Mouse (Mus musculus): Measurements from ENCODE around the gene Itga2. TPM values are rescaled to one million over a fixed set of nuclear protein-coding genes. Genes with fewer than 3 reads are reported as not detected.

The Itga2 gene
- 3.3 and 3.8 TPM in 2 replicates for polyA plus RNA-seq (2012; rRNA removed)
- 3.6 and 3.9 TPM in 2 replicates for polyA plus RNA-seq (2014; fragmentation: Nextera tagmentation; extraction: Ambion mirVana)

GRCm38 (mm10) chr13:114931775-114932294 lies at the start of gene Itga2:
Gene Itga2, minus strand, starts transcription at chr13:114932100.
- no peak for TF ChIP-seq POLR2A (IDR thresholded peaks at IDR 0.05; ENCODE audit: borderline replicate concordance, extremely low read depth, insufficient read depth, insufficient read length)
- H3K36me3 ChIP-seq (ENCODE audit: control insufficient read depth, insufficient read depth, low read length) = no peaks in the 10 kb centered on the region
- H3K9ac ChIP-seq (ENCODE audit: low read depth, low read length, severe bottlenecking) = peak within 1 kb of the TSS; percentile 43
- H3K4me2 ChIP-seq (replicated peaks; ENCODE audit: low read depth, low read length, severe bottlenecking) = peak within 1 kb of the TSS; percentile 71
- DNase-seq (ENCODE audit: low spot score) (peak; percentile 39), ATAC-seq (ENCODE audit: low FRiP score, low read depth) (peak; percentile 82)
- peak within 1 kb of the TSS; percentile 42 for H3K4me3 ChIP-seq (replicated peaks; ENCODE audit: low read length)
- 0 out of 2 replicates have a peak, but pooled peaks cover 4% of the 10 kb centered on the region for H3K4me1 ChIP-seq (ENCODE audit: control insufficient read depth, insufficient read depth, low read length)
- no peaks in the 10 kb centered on the region; the same call in 1 of the 2 replicates for H3K27me3 ChIP-seq (ENCODE audit: control insufficient read depth, insufficient read depth, low read length)
- 3% methylated on average over 28 of the region's 28 CpGs for WGBS
- no peak within 1 kb of the TSS for H3K27ac ChIP-seq (replicated peaks; ENCODE audit: low read depth, low read length)
- no peaks in the 10 kb centered on the region for H3K9me3 ChIP-seq (ENCODE audit: control insufficient read depth, low read length)

- H3K36me3 ChIP-seq (ENCODE audit: control insufficient read depth, insufficient read depth, low read length) = no peaks in the 10 kb centered on the region
- H3K4me2 ChIP-seq (replicated peaks; ENCODE audit: low read depth, low read length, severe bottlenecking) = no peak overlapping the region
- no peak for DNase-seq (ENCODE audit: low spot score)
- no peaks in the 10 kb centered on the region for H3K9me3 ChIP-seq (ENCODE audit: control insufficient read depth, low read length)
- no peaks in the 10 kb centered on the region for H3K27me3 ChIP-seq (ENCODE audit: control insufficient read depth, insufficient read depth, low read length)
- no peak overlapping the region for H3K4me3 ChIP-seq (replicated peaks; ENCODE audit: low read length)
- WGBS = 52% methylated on average over 10 of the region's 10 CpGs
- ATAC-seq (ENCODE audit: low FRiP score, low read depth) = no peak
- H3K9ac ChIP-seq (ENCODE audit: low read depth, low read length, severe bottlenecking) = no peak overlapping the region
- TF ChIP-seq POLR2A (IDR thresholded peaks at IDR 0.05; ENCODE audit: borderline replicate concordance, extremely low read depth, insufficient read depth, insufficient read length) = no peak
- no peaks in the 10 kb centered on the region for H3K4me1 ChIP-seq (ENCODE audit: control insufficient read depth, insufficient read depth, low read length)
- H3K27ac ChIP-seq (replicated peaks; ENCODE audit: low read depth, low read length) = no peak overlapping the region
Measured at GRCm38 (mm10) chr13:114980831-114981419, 49.0 kb upstream of the Itga2 start.

- H3K27ac ChIP-seq (replicated peaks; ENCODE audit: low read depth, low read length) = no peak overlapping the region
- H3K9me3 ChIP-seq (ENCODE audit: control insufficient read depth, low read length) = no peaks in the 10 kb centered on the region
- no peak for DNase-seq (ENCODE audit: low spot score)
- ATAC-seq (ENCODE audit: low FRiP score, low read depth) = no peak
- H3K9ac ChIP-seq (ENCODE audit: low read depth, low read length, severe bottlenecking) = no peak overlapping the region
- no peaks in the 10 kb centered on the region for H3K27me3 ChIP-seq (ENCODE audit: control insufficient read depth, insufficient read depth, low read length)
- no peaks in the 10 kb centered on the region for H3K4me1 ChIP-seq (ENCODE audit: control insufficient read depth, insufficient read depth, low read length)
- no peak overlapping the region for H3K4me2 ChIP-seq (replicated peaks; ENCODE audit: low read depth, low read length, severe bottlenecking)
- TF ChIP-seq POLR2A (IDR thresholded peaks at IDR 0.05; ENCODE audit: borderline replicate concordance, extremely low read depth, insufficient read depth, insufficient read length) = no peak
- no peaks in the 10 kb centered on the region for H3K36me3 ChIP-seq (ENCODE audit: control insufficient read depth, insufficient read depth, low read length)
- whole genome bisulfite sequencing = 83% methylated on average over 6 of the region's 6 CpGs
- no peak overlapping the region for H3K4me3 ChIP-seq (replicated peaks; ENCODE audit: low read length)
Measured at GRCm38 (mm10) chr13:114974484-114975042, 42.7 kb upstream of the Itga2 start.

GRCm38 (mm10) chr13:114971905-114972304 lies 40.0 kb upstream of the Itga2 start:
- H3K4me2 ChIP-seq (replicated peaks; ENCODE audit: low read depth, low read length, severe bottlenecking) = no peak overlapping the region
- WGBS = 86% methylated on average over 3 of the region's 3 CpGs
- H3K9me3 ChIP-seq (ENCODE audit: control insufficient read depth, low read length) = no peaks in the 10 kb centered on the region
- no peak overlapping the region for H3K9ac ChIP-seq (ENCODE audit: low read depth, low read length, severe bottlenecking)
- no peaks in the 10 kb centered on the region for H3K4me1 ChIP-seq (ENCODE audit: control insufficient read depth, insufficient read depth, low read length)
- ATAC-seq (ENCODE audit: low FRiP score, low read depth) (no peak), DNase-seq (ENCODE audit: low spot score) (no peak)
- H3K27me3 ChIP-seq (ENCODE audit: control insufficient read depth, insufficient read depth, low read length) = no peaks in the 10 kb centered on the region
- no peaks in the 10 kb centered on the region for H3K36me3 ChIP-seq (ENCODE audit: control insufficient read depth, insufficient read depth, low read length)
- TF ChIP-seq POLR2A (IDR thresholded peaks at IDR 0.05; ENCODE audit: borderline replicate concordance, extremely low read depth, insufficient read depth, insufficient read length) = no peak
- H3K4me3 ChIP-seq (replicated peaks; ENCODE audit: low read length) = no peak overlapping the region
- H3K27ac ChIP-seq (replicated peaks; ENCODE audit: low read depth, low read length) = no peak overlapping the region

- H3K27ac ChIP-seq (replicated peaks; ENCODE audit: low read depth, low read length) = no peak overlapping the region
- H3K36me3 ChIP-seq (ENCODE audit: control insufficient read depth, insufficient read depth, low read length) = no peaks in the 10 kb centered on the region
- no peak overlapping the region for H3K4me3 ChIP-seq (replicated peaks; ENCODE audit: low read length)
- DNase-seq (ENCODE audit: low spot score) = peak; percentile 83
- no peaks in the 10 kb centered on the region for H3K27me3 ChIP-seq (ENCODE audit: control insufficient read depth, insufficient read depth, low read length)
- peak; percentile 66; the same call in 1 of the 2 replicates for ATAC-seq (ENCODE audit: low FRiP score, low read depth)
- H3K4me2 ChIP-seq (replicated peaks; ENCODE audit: low read depth, low read length, severe bottlenecking) = no peak overlapping the region
- TF ChIP-seq POLR2A (IDR thresholded peaks at IDR 0.05; ENCODE audit: borderline replicate concordance, extremely low read depth, insufficient read depth, insufficient read length) = no peak
- no peak overlapping the region for H3K9ac ChIP-seq (ENCODE audit: low read depth, low read length, severe bottlenecking)
- H3K9me3 ChIP-seq (ENCODE audit: control insufficient read depth, low read length) = no peaks in the 10 kb centered on the region
- WGBS = 24% methylated on average over 2 of the region's 2 CpGs
- 0 out of 2 replicates have a peak, but pooled peaks cover 2% of the 10 kb centered on the region for H3K4me1 ChIP-seq (ENCODE audit: control insufficient read depth, insufficient read depth, low read length)
Measured at GRCm38 (mm10) chr13:114964233-114964632, 32.3 kb upstream of the Itga2 start.
